Comparison of ENCODE assay signal across 18 mouse cellular contexts in the genomic region with DNA sequence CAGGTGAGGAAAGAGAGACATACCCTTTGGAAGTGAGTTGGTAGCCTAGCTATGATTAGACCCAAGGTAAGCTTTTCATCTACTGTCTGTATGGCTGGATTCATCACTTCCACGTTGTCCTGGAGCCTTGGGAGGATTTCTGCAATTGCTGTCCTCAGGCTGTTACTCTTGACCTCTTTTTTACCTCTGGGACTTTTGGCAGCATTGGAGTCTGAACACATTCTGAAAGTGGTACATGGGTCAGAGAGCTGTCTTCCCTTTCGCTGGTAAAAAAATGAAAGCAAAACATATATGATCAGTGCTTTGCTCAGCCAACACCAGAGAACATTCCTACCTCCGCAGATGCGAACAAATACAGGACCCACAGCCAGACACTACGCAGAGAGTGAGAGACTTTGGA.
"Had no signal": no experiment of that assay in that cellular context is flagged by ENCODE, and none has a peak within 500 bp of the region (broad histone marks: within the 10 kb centered on the region; RNA-seq: fewer than 3 reads in every experiment).

No protein-coding gene starts in this region.

- DNase-seq: liver, postnatal 0 days; lung, adult 2 months; lung, postnatal 14 days; lung, postnatal 36 days; right cerebral cortex, postnatal 25 days; right cerebral cortex, postnatal 4 days; spleen, adult 18-20 months; thymus, adult 18-20 months; thymus, postnatal 14 days; thymus, postnatal 36 days had no signal

- H3K27me3 ChIP-seq: lung, embryonic 15.5 days; megakaryocyte, embryonic 14.5 days; midbrain, embryonic 13.5 days; midbrain, embryonic 15.5 days; neural tube, embryonic 12.5 days had no signal

- H3K4me1 ChIP-seq: lung, embryonic 15.5 days; megakaryocyte, embryonic 14.5 days; midbrain, embryonic 13.5 days; midbrain, embryonic 15.5 days; neural tube, embryonic 12.5 days had no signal

- H3K36me3 ChIP-seq: lung, embryonic 15.5 days; midbrain, embryonic 13.5 days; midbrain, embryonic 15.5 days; neural tube, embryonic 12.5 days had no signal

- H3K9me3 ChIP-seq: lung, embryonic 15.5 days; megakaryocyte, embryonic 14.5 days; midbrain, embryonic 13.5 days; midbrain, embryonic 15.5 days; neural tube, embryonic 12.5 days had no signal

- H3K27ac ChIP-seq: lung, embryonic 15.5 days; macrophage; midbrain, embryonic 13.5 days; midbrain, embryonic 15.5 days; neural tube, embryonic 12.5 days had no signal

- H3K4me2 ChIP-seq: lung, embryonic 15.5 days; midbrain, embryonic 11.5 days; midbrain, embryonic 13.5 days; midbrain, embryonic 15.5 days; neural tube, embryonic 12.5 days had no signal

- H3K9ac ChIP-seq: liver, postnatal 0 days; lung, embryonic 15.5 days; midbrain, embryonic 13.5 days; midbrain, embryonic 15.5 days; neural tube, embryonic 12.5 days had no signal

- ATAC-seq: liver, postnatal 0 days; lung, postnatal 0 days; midbrain, embryonic 13.5 days; midbrain, embryonic 15.5 days had no signal

- H3K4me3 ChIP-seq: lung, embryonic 15.5 days; megakaryocyte, embryonic 14.5 days; midbrain, embryonic 13.5 days; midbrain, embryonic 15.5 days; neural tube, embryonic 12.5 days had no signal
